20 mouse cellular contexts compared by ENCODE assay signal in the genomic region with DNA sequence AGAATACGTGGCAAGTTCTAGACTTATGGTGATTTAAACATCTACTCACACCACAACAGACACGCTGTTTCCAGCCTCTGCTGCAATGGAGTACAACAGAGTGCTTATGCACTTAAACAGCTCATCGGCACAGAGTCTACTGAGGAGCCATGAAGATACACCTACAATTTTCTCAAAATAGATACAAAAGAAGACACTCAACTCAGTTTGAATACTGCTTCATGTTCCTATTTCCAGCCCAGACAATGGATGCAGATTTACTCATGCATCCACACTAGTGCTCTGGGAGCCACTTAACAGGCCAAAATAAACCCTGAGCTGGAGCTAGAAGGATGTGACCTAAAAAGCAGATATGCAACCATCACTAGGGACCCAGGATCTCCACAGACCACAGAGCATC. TPM values are rescaled to one million over a fixed set of nuclear protein-coding genes. Genes with fewer than 3 reads are reported as not detected.
DNase-seq lines count a peak whose midpoint lies in the region; TF ChIP-seq lines count a peak whose summit lies in the region.
"Had no signal": no experiment of that assay in that cellular context is flagged by ENCODE, and none has a peak within 500 bp of the region (broad histone marks: within the 10 kb centered on the region; RNA-seq: fewer than 3 reads in every experiment).

No protein-coding gene starts in this region.

- intact Hi-C loops in left cerebral cortex, adult 2 months (cut with DNase I), result loop anchor here (2.0 kb wide), 1 partner anchor 42 kb away; a partner anchor contains a TSS
- intact Hi-C loops in left cerebral cortex, postnatal 10 days (cut with DNase I), result loop anchor here (10.0 kb wide), 1 partner anchor 494 kb away; no protein-coding TSS in a partner anchor
- intact Hi-C loops in left cerebral cortex, postnatal 36 days (cut with DNase I), result loop anchor here (5.0 kb wide), 1 partner anchor 43 kb away; a partner anchor contains a TSS

- no peak for TF ChIP-seq POLR2A in cortical plate, adult 2 months (IDR thresholded peaks at IDR 0.05; ENCODE audit: extremely low read depth, insufficient read depth, low read length)

- H3K27ac ChIP-seq in left cerebral cortex, adult 2 months, result peak overlapping the region; percentile 66
- H3K27ac ChIP-seq in cortical plate, adult 2 months (ENCODE audit: insufficient read depth, low read length), result peak overlapping the region; percentile 41
- H3K27ac ChIP-seq: embryonic facial prominence, embryonic 13.5 days; forebrain, embryonic 12.5 days; heart, embryonic 10.5 days; hindbrain, embryonic 12.5 days had no signal

- no peak for TF ChIP-seq CTCF in left cerebral cortex, adult 2 months (IDR thresholded peaks at IDR 0.05)
- TF ChIP-seq CTCF in cortical plate, adult 2 months (IDR thresholded peaks at IDR 0.05; ENCODE audit: extremely low read depth, insufficient read depth, low read length), result no peak

- no peak overlapping the region for H3K4me3 ChIP-seq in left cerebral cortex, adult 2 months
- no peak overlapping the region for H3K4me3 ChIP-seq in cortical plate, adult 2 months (ENCODE audit: insufficient read depth, low read length)
- H3K4me3 ChIP-seq: embryonic facial prominence, embryonic 13.5 days; forebrain, embryonic 12.5 days; heart, embryonic 10.5 days; hindbrain, embryonic 12.5 days had no signal

- DNase-seq in left cerebral cortex, adult 2 months (ENCODE audit: extremely low spot score in 1 of 2, low spot score in 2 of 2), result no peak
- no peak for DNase-seq in left cerebral cortex, postnatal 10 days (ENCODE audit: extremely low spot score in 1 of 2, low spot score in 2 of 2)
- peak; percentile 82 for DNase-seq in brain, adult 2 months (ENCODE audit: low read depth, low spot score)
- DNase-seq in left cerebral cortex, postnatal 36 days (ENCODE audit: low spot score in 2 of 2), result peak; percentile 17 to 23
- no peak for DNase-seq in layer of hippocampus, adult 8-10 months (ENCODE audit: low spot score in 2 of 2)
- no peak for DNase-seq in layer of hippocampus, adult 18-20 months (ENCODE audit: low spot score in 2 of 2)
- DNase-seq: adrenal gland, adult 2 months; adrenal gland, postnatal 25 days; cerebellum, adult 2 months; cerebellum, postnatal 25 days; gastrocnemius, postnatal 10 days; heart, adult 18-20 months; heart, postnatal 10 days; heart, postnatal 4 days had no signal

- peaks cover 12% of the 10 kb centered on the region for H3K4me1 ChIP-seq in cortical plate, adult 2 months (ENCODE audit: control insufficient read depth, insufficient read depth, low read length)
- H3K4me1 ChIP-seq: embryonic facial prominence, embryonic 13.5 days; forebrain, embryonic 12.5 days; heart, embryonic 10.5 days; hindbrain, embryonic 12.5 days had no signal

RNA-seq across cellular contexts. Expression of a gene that starts 42.8 kb away (rescaled TPM):
- total RNA-seq in left cerebral cortex, adult 2 months (2021), result 10 to 100 TPM; 22.1 to 25.6 TPM
- 10 to 100 TPM; 19.2 to 20.6 TPM for total RNA-seq in left cerebral cortex, postnatal 10 days (2021)
- polyA plus RNA-seq in cortical plate, adult 2 months (2012; rRNA removed), result 17.4 and 19.5 TPM in 2 replicates
- 10 to 100 TPM; 17.0 to 26.0 TPM for total RNA-seq in left cerebral cortex, postnatal 36 days (2021)
- 10 to 100 TPM; 22.0 to 29.2 (median 24.6) TPM for total RNA-seq in layer of hippocampus, adult 8-10 months (2022)
- 10 to 100 TPM; 23.4 to 24.5 TPM for total RNA-seq in layer of hippocampus, adult 18-20 months (2021)

RNA-seq across cellular contexts. Expression of a gene that starts 45.3 kb away (rescaled TPM):
- under 1 TPM; 0.16 to 0.47 TPM for total RNA-seq in left cerebral cortex, adult 2 months (2021)
- under 1 TPM in 1 of 2 experiments, not detected in 1; 0.30 TPM for total RNA-seq in left cerebral cortex, postnatal 10 days (2021)
- 0.15 and 0.25 TPM in 2 replicates for polyA plus RNA-seq in cortical plate, adult 2 months (2012; rRNA removed)
- under 1 TPM; 0.27 to 0.52 TPM for total RNA-seq in left cerebral cortex, postnatal 36 days (2021)
- 1 to 10 TPM in 1 of 4 experiments, under 1 TPM in 3; 0.45 to 1.3 (median 0.70) TPM for total RNA-seq in layer of hippocampus, adult 8-10 months (2022)
- total RNA-seq in layer of hippocampus, adult 18-20 months (2021), result 1 to 10 TPM in 1 of 2 experiments, under 1 TPM in 1; 0.92 to 1.3 TPM
- total RNA-seq: gastrocnemius, postnatal 10 days; gastrocnemius, postnatal 4 days had no signal

Comparison
In these comparisons a context has a peak if more than half of its experiments do, and no peak if none do; other contexts are left out.
1. DNase-seq: peak in brain, adult 2 months (single experiment) and left cerebral cortex, postnatal 36 days (2 of 2); none in left cerebral cortex, adult 2 months (0 of 2), left cerebral cortex, postnatal 10 days (0 of 2), layer of hippocampus, adult 8-10 months (0 of 2) and layer of hippocampus, adult 18-20 months (0 of 2).